Mouse (Mus musculus) E14TG2a.4 (cell line): Measurements from ENCODE around the gene Hspa8.

Experiments
- CTCF ChIP-seq: conservative IDR thresholded peaks from 2 replicates; pipeline ENCODE4 v1.5.1; 2014; ENCODE audit warnings: low read length
- NANOG ChIP-seq: IDR thresholded peaks from 2 replicates; pipeline ENCODE4 v1.6.1; 2014; ENCODE audit warnings: borderline replicate concordance, low read length, mixed read lengths

- TF ChIP-seq CTCF (no peak), NANOG (no peak)
Observed at GRCm38 (mm10) chr9:40800675-40801612, at the start of gene Hspa8.
